Mouse (Mus musculus): Measurements from ENCODE around the gene Dhrs4.

The Dhrs4 gene

GRCm38 (mm10) chr14:55478651-55479599 is at the start of gene Dhrs4:
TSS of gene Dhrs4 (plus strand) at chr14:55478758.
- peak; percentile 67 for DNase-seq

GRCm38 (mm10) chr14:55430255-55430654 is 48.3 kb upstream of the Dhrs4 start:
- no peak for DNase-seq

- DNase-seq: no peak
These were observed 45.5 kb upstream of the Dhrs4 start for GRCm38 (mm10) chr14:55433052-55433451.

- DNase-seq: no peak
These were observed 43.7 kb upstream of the Dhrs4 start for GRCm38 (mm10) chr14:55434825-55435224.

GRCm38 (mm10) chr14:55437118-55437517 is 41.4 kb upstream of the Dhrs4 start:
- DNase-seq: no peak

- peak; percentile 39 for DNase-seq
These were observed 40.3 kb upstream of the Dhrs4 start for GRCm38 (mm10) chr14:55438193-55438784.

GRCm38 (mm10) chr14:55457693-55458092 is 20.9 kb upstream of the Dhrs4 start:
- DNase-seq: no peak

GRCm38 (mm10) chr14:55458273-55458672 is 20.3 kb upstream of the Dhrs4 start:
- DNase-seq: peak; percentile 58

GRCm38 (mm10) chr14:55458761-55459160 is 19.8 kb upstream of the Dhrs4 start:
- DNase-seq: no peak

- DNase-seq: no peak
These were observed 18.8 kb upstream of the Dhrs4 start for GRCm38 (mm10) chr14:55459796-55460195.

GRCm38 (mm10) chr14:55460297-55460696 is 18.3 kb upstream of the Dhrs4 start:
- DNase-seq: no peak

GRCm38 (mm10) chr14:55461757-55462156 is 16.8 kb upstream of the Dhrs4 start:
- DNase-seq: no peak

GRCm38 (mm10) chr14:55466481-55466880 is 12.1 kb upstream of the Dhrs4 start:
- no peak for DNase-seq

- no peak for DNase-seq
These were observed 11.4 kb upstream of the Dhrs4 start for GRCm38 (mm10) chr14:55467108-55467507.

GRCm38 (mm10) chr14:55468301-55468741 is 10.2 kb upstream of the Dhrs4 start:
- no peak for DNase-seq

GRCm38 (mm10) chr14:55469041-55469440 is 9.5 kb upstream of the Dhrs4 start:
- no peak for DNase-seq

- no peak for DNase-seq
These were observed 8.7 kb upstream of the Dhrs4 start for GRCm38 (mm10) chr14:55469821-55470220.

- no peak for DNase-seq
These were observed 7.8 kb upstream of the Dhrs4 start for GRCm38 (mm10) chr14:55470806-55471205.

GRCm38 (mm10) chr14:55475654-55476053 is 2.9 kb upstream of the Dhrs4 start:
- no peak for DNase-seq

GRCm38 (mm10) chr14:55477421-55477820 is 1.1 kb upstream of the Dhrs4 start:
- no peak for DNase-seq

GRCm38 (mm10) chr14:55477829-55478228 is 729 bp upstream of the Dhrs4 start:
- DNase-seq: no peak

- DNase-seq: no peak
These were observed 1.1 kb downstream of the Dhrs4 start for GRCm38 (mm10) chr14:55479629-55480028.

GRCm38 (mm10) chr14:55484430-55485085 is 6.0 kb downstream of the Dhrs4 start:
- no peak for DNase-seq

GRCm38 (mm10) chr14:55486836-55487235 is 8.3 kb downstream of the Dhrs4 start:
- no peak for DNase-seq

All from right cerebral cortex, postnatal 4 days (tissue).